Mouse (Mus musculus) retina, postnatal 7 days (tissue): ENCODE data around the gene Ntn5.

Source experiments
- DNase-seq: peaks from one replicate; pipeline ENCODE4 v3.0.0-alpha.2; 2012; ENCODE audit warnings: low read depth, low spot score

Ntn5 gene

GRCm38 (mm10) chr7:45697894-45698293, 14.1 kb downstream of the Ntn5 start:
- DNase-seq, result no peak

- no peak for DNase-seq
Measured at GRCm38 (mm10) chr7:45699523-45700141, 15.8 kb downstream of the Ntn5 start, which contains the start of gene Car11. Car11 (plus strand) TSS chr7:45699843.

GRCm38 (mm10) chr7:45700301-45701015, 16.6 kb downstream of the Ntn5 start:
- peak; percentile 57 for DNase-seq

GRCm38 (mm10) chr7:45701072-45701471, 17.2 kb downstream of the Ntn5 start:
- no peak for DNase-seq

- DNase-seq, result no peak
Measured at GRCm38 (mm10) chr7:45701607-45702006, 17.8 kb downstream of the Ntn5 start.

GRCm38 (mm10) chr7:45702316-45702715, 18.5 kb downstream of the Ntn5 start:
- no peak for DNase-seq

- no peak for DNase-seq
Measured at GRCm38 (mm10) chr7:45702809-45703520, 19.1 kb downstream of the Ntn5 start.

GRCm38 (mm10) chr7:45703521-45704033, 19.8 kb downstream of the Ntn5 start:
- DNase-seq, result no peak

GRCm38 (mm10) chr7:45704046-45704559, 20.3 kb downstream of the Ntn5 start:
- DNase-seq, result peak; percentile 86

- DNase-seq, result peak; percentile 96
Measured at GRCm38 (mm10) chr7:45704730-45705442, 21.1 kb downstream of the Ntn5 start, which contains the start of gene Dbp. Dbp (plus strand) TSS chr7:45705088.

GRCm38 (mm10) chr7:45705443-45705864, 21.6 kb downstream of the Ntn5 start:
- no peak for DNase-seq

- no peak for DNase-seq
Measured at GRCm38 (mm10) chr7:45705873-45706281, 22.1 kb downstream of the Ntn5 start.

- DNase-seq, result peak; percentile 75
Measured at GRCm38 (mm10) chr7:45706721-45707241, 23.0 kb downstream of the Ntn5 start.

- peak; percentile 92 for DNase-seq
Measured at GRCm38 (mm10) chr7:45707375-45707967, 23.6 kb downstream of the Ntn5 start.

GRCm38 (mm10) chr7:45708221-45708761, 24.5 kb downstream of the Ntn5 start:
- DNase-seq, result no peak

- DNase-seq, result no peak
Measured at GRCm38 (mm10) chr7:45709036-45709435, 25.2 kb downstream of the Ntn5 start.

- no peak for DNase-seq
Measured at GRCm38 (mm10) chr7:45709677-45710355, 26.0 kb downstream of the Ntn5 start.

- DNase-seq, result no peak
Measured at GRCm38 (mm10) chr7:45710477-45711191, 26.8 kb downstream of the Ntn5 start.
